Mouse (Mus musculus) limb, embryonic 11.5 days (tissue): ENCODE measurements around the gene Slc13a4. TPM values are rescaled to one million over a fixed set of nuclear protein-coding genes. Genes with fewer than 3 reads are reported as not detected.

ENCODE experiments used
- ATAC-seq: fragments of 200-750 bp; cut with Nextera tagmentation; 2 replicates; pipeline ENCODE4 v1.8.0; 2017; ENCODE audit warnings: low read depth; ENCODE audit not compliant: insufficient number of reproducible peaks, low FRiP score, low TSS enrichment
- DNase-seq: peaks from one replicate; pipeline ENCODE4 v3.0.0-alpha.2; 2015; ENCODE audit warnings: low spot score
- H3K27ac ChIP-seq: fragments of 300-500 bp; sonication (generic); replicated peaks from 2 replicates; pipeline ENCODE4 v1.5.1; 2014; ENCODE audit warnings: low read depth, mild to moderate bottlenecking, low read length
- H3K27me3 ChIP-seq: fragments of 300-500 bp; sonication (generic); 2 replicates; pipeline ENCODE4 v1.6.1; 2014; ENCODE audit warnings: mild to moderate bottlenecking, low read length, mixed read lengths; ENCODE audit not compliant: control insufficient read depth, insufficient read depth
- H3K36me3 ChIP-seq: fragments of 300-500 bp; sonication (generic); 2 replicates; pipeline ENCODE4 v1.6.1; 2014; ENCODE audit warnings: mild to moderate bottlenecking, low read length, moderate library complexity, mixed read lengths; ENCODE audit not compliant: control insufficient read depth, insufficient read depth
- H3K4me1 ChIP-seq: fragments of 300-500 bp; sonication (generic); 2 replicates; pipeline ENCODE4 v1.6.1; 2014; ENCODE audit warnings: low read length, mixed read lengths; ENCODE audit not compliant: control insufficient read depth, insufficient read depth
- H3K4me2 ChIP-seq: fragments of 300-500 bp; sonication (generic); 2 replicates; pipeline ENCODE4 v1.6.1; 2014; ENCODE audit warnings: low read depth, mild to moderate bottlenecking, moderate library complexity; ENCODE audit not compliant: severe bottlenecking
- H3K4me3 ChIP-seq: fragments of 300-500 bp; sonication (generic); 2 replicates; pipeline ENCODE4 v1.5.1; 2014; ENCODE audit warnings: low read depth, low read length
- H3K9ac ChIP-seq: fragments of 300-500 bp; sonication (generic); 2 replicates; pipeline ENCODE4 v1.6.1; 2014; ENCODE audit warnings: mild to moderate bottlenecking, low read length
- H3K9me3 ChIP-seq: fragments of 300-500 bp; sonication (generic); 2 replicates; pipeline ENCODE4 v1.6.1; 2016; ENCODE audit warnings: low read length; ENCODE audit not compliant: control insufficient read depth
- WGBS: fragments of 180-500 bp; shearing (Covaris S2); extraction: QIAGEN DNeasy Blood & Tissue Kit; methylation state at CpG from one replicate; pipeline ENCODE4 v1.1.7; 2014; 5-methylcytosine and 5-hydroxymethylcytosine counted together
- polyA plus RNA-seq: library from polyadenylated mRNA; unstranded; fragments of >200 nt; fragmentation: Nextera tagmentation; extraction: Ambion mirVana; gene quantifications from 2 replicates; pipeline ENCODE4 v1.2.1, GENCODE M21; 2014

Slc13a4 gene
- polyA plus RNA-seq, 1 experiment from 2014 or later = 0.13 TPM

GRCm38 (mm10) chr6:35323046-35323445, 15.1 kb upstream of the Slc13a4 start:
- Histone ChIP-seq H3K4me3 (no peak overlapping the region), H3K9ac (no peak overlapping the region), H3K27ac (no peak overlapping the region), H3K9me3 (no peaks in the 10 kb centered on the region), H3K27me3 (no peaks in the 10 kb centered on the region), H3K4me2 (no peak overlapping the region), H3K36me3 (no peaks in the 10 kb centered on the region), H3K4me1 (peaks cover 5% of the 10 kb centered on the region; the same call in 1 of the 2 replicates)
- ATAC-seq (no peak), DNase-seq (no peak)
- 78% methylated on average over 1 of the region's 1 CpGs for WGBS

GRCm38 (mm10) chr6:35321105-35321504, 13.2 kb upstream of the Slc13a4 start:
- Histone ChIP-seq H3K27ac (no peak overlapping the region), H3K4me2 (no peak overlapping the region), H3K9ac (no peak overlapping the region), H3K4me1 (peaks cover 5% of the 10 kb centered on the region; the same call in 1 of the 2 replicates), H3K4me3 (no peak overlapping the region), H3K9me3 (no peaks in the 10 kb centered on the region), H3K27me3 (no peaks in the 10 kb centered on the region), H3K36me3 (no peaks in the 10 kb centered on the region)
- ATAC-seq = no peak
- WGBS = 71% methylated on average over 4 of the region's 4 CpGs
- no peak for DNase-seq

DNA sequence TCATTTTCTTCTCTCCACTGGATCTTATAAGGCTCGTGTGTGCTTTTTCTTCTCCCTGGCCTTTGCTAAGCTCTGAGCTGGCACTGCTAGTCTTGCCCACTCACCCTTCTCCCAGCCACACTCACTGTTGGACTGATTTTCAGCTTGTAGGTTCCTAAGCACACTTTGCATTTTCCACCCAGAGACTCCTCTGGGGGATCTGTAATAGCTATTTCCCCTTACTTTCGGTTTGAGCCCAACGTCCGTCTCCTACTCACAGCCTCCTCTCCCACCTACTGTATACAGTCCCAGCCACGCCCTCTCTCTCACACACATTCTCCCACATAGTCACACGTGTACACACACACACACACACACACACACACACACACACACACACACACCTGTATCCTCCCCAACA, 11.9 kb upstream of the Slc13a4 start:
- ATAC-seq = no peak

GRCm38 (mm10) chr6:35313520-35313919, 5.6 kb upstream of the Slc13a4 start:
- H3K27ac ChIP-seq = no peak overlapping the region
- no peak overlapping the region for H3K9ac ChIP-seq
- H3K4me1 ChIP-seq = no peaks in the 10 kb centered on the region
- H3K9me3 ChIP-seq = no peaks in the 10 kb centered on the region
- H3K36me3 ChIP-seq = no peaks in the 10 kb centered on the region
- ATAC-seq = no peak
- WGBS = 98% methylated on average over 8 of the region's 8 CpGs
- no peaks in the 10 kb centered on the region for H3K27me3 ChIP-seq
- no peak overlapping the region for H3K4me2 ChIP-seq
- DNase-seq = no peak
- no peak overlapping the region for H3K4me3 ChIP-seq

More for the DNA sequence above, 11.9 kb upstream of the Slc13a4 start:
- Histone ChIP-seq H3K9me3 (no peaks in the 10 kb centered on the region), H3K4me3 (no peak overlapping the region), H3K36me3 (no peaks in the 10 kb centered on the region), H3K27me3 (no peaks in the 10 kb centered on the region), H3K4me1 (peaks cover 5% of the 10 kb centered on the region; the same call in 1 of the 2 replicates), H3K4me2 (no peak overlapping the region), H3K9ac (no peak overlapping the region), H3K27ac (no peak overlapping the region)
- 82% methylated on average over 6 of the region's 6 CpGs for WGBS
- no peak for DNase-seq

DNA sequence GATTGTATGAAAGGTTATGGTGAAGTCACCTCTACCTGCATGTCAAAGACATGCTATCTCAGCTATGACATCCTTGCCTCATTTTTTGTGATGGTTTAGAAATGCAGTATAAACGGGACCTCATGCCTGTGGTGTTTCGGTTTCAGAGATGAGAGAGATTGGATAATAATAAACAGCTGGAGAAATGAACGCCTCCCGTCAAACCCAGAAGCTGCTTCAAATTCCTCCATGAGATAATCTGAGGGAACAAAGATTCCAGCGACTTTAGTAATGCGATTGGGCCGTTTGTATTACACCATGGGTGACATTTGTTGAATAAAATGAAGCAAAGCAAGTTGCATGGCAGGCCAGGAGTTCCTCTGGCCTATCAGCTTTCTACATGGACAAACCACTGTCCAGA, 1.5 kb upstream of the Slc13a4 start:
- no peak for ATAC-seq
- no peak overlapping the region for H3K4me2 ChIP-seq
- no peak for DNase-seq
- H3K27me3 ChIP-seq = no peaks in the 10 kb centered on the region
- no peak overlapping the region for H3K4me3 ChIP-seq
- H3K4me1 ChIP-seq = no peaks in the 10 kb centered on the region
- no peak overlapping the region for H3K27ac ChIP-seq
- no peaks in the 10 kb centered on the region for H3K9me3 ChIP-seq
- H3K36me3 ChIP-seq = no peaks in the 10 kb centered on the region
- no peak overlapping the region for H3K9ac ChIP-seq
- 74% methylated on average over 7 of the region's 7 CpGs for WGBS

- DNase-seq (no peak), ATAC-seq (no peak)
- Histone ChIP-seq H3K9me3 (no peaks in the 10 kb centered on the region), H3K4me2 (no peak overlapping the region), H3K27ac (no peak overlapping the region), H3K4me3 (no peak overlapping the region), H3K36me3 (no peaks in the 10 kb centered on the region), H3K27me3 (no peaks in the 10 kb centered on the region), H3K9ac (no peak overlapping the region), H3K4me1 (no peaks in the 10 kb centered on the region)
- 85% methylated on average over 13 of the region's 13 CpGs for WGBS
These were observed 795 bp downstream of the Slc13a4 start for GRCm38 (mm10) chr6:35307136-35307535.

GRCm38 (mm10) chr6:35303355-35303900, 4.5 kb downstream of the Slc13a4 start:
- no peak for DNase-seq
- H3K36me3 ChIP-seq = no peaks in the 10 kb centered on the region
- H3K27ac ChIP-seq = no peak overlapping the region
- H3K4me2 ChIP-seq = no peak overlapping the region
- H3K4me1 ChIP-seq = no peaks in the 10 kb centered on the region
- 82% methylated on average over 11 of the region's 11 CpGs for WGBS
- H3K4me3 ChIP-seq = no peak overlapping the region
- H3K9ac ChIP-seq = no peak overlapping the region
- no peaks in the 10 kb centered on the region for H3K27me3 ChIP-seq
- ATAC-seq = no peak
- H3K9me3 ChIP-seq = no peaks in the 10 kb centered on the region

GRCm38 (mm10) chr6:35302581-35302980, 5.3 kb downstream of the Slc13a4 start:
- no peak overlapping the region for H3K4me2 ChIP-seq
- H3K4me1 ChIP-seq = no peaks in the 10 kb centered on the region
- H3K9me3 ChIP-seq = no peaks in the 10 kb centered on the region
- H3K4me3 ChIP-seq = no peak overlapping the region
- H3K27ac ChIP-seq = no peak overlapping the region
- H3K27me3 ChIP-seq = no peaks in the 10 kb centered on the region
- DNase-seq (no peak), ATAC-seq (no peak)
- H3K36me3 ChIP-seq = no peaks in the 10 kb centered on the region
- H3K9ac ChIP-seq = no peak overlapping the region
- 94% methylated on average over 7 of the region's 7 CpGs for WGBS

- Histone ChIP-seq H3K27ac (no peak overlapping the region), H3K4me2 (no peak overlapping the region), H3K9me3 (no peaks in the 10 kb centered on the region), H3K27me3 (no peaks in the 10 kb centered on the region), H3K4me3 (no peak overlapping the region), H3K9ac (no peak overlapping the region), H3K4me1 (no peaks in the 10 kb centered on the region), H3K36me3 (no peaks in the 10 kb centered on the region)
- DNase-seq (no peak), ATAC-seq (no peak)
- WGBS = 88% methylated on average over 6 of the region's 6 CpGs
These were observed 9.6 kb downstream of the Slc13a4 start for GRCm38 (mm10) chr6:35298323-35298722.
